Mouse (Mus musculus): ENCODE results near the gene Sirpa. TPM values are rescaled to one million over a fixed set of nuclear protein-coding genes. Genes with fewer than 3 reads are reported as not detected.

The Sirpa gene
- total and polyA plus RNA-seq, 3 experiments: 20.4 to 30.6 (median 27.1) TPM

GRCm38 (mm10) chr2:129654233-129654950, 61.8 kb downstream of the Sirpa start:
- Histone ChIP-seq H3K36me3 (replicated peaks in 1 of 2; ENCODE audit: control insufficient read depth in 1 of 2, insufficient read depth in 1 of 2, low read length in 1 of 2) (no peaks in the 10 kb centered on the region), H3K27ac (ENCODE audit: insufficient read depth, low read depth) (no peak overlapping the region), H3K9ac (ENCODE audit: insufficient read depth, low read depth) (no peak overlapping the region), H3K4me1 (ENCODE audit: control insufficient read depth in 1 of 2, insufficient read depth in 2 of 2) (peaks cover 5 to 8% of the 10 kb centered on the region in 2 experiments), H3K27me3 (replicated peaks) (no peaks in the 10 kb centered on the region), H3K4me2 (ENCODE audit: insufficient read depth, low read depth, poor library complexity, severe bottlenecking) (no peak overlapping the region), H3K79me2 (replicated peaks; ENCODE audit: control insufficient read depth, extremely low read depth, insufficient read depth, poor library complexity, severe bottlenecking) (no peaks in the 10 kb centered on the region), H3K9me3 (replicated peaks; ENCODE audit: low read length) (peaks cover 5% of the 10 kb centered on the region), H3K4me3 (replicated peaks in 1 of 3; ENCODE audit: low read depth in 2 of 3, low read length in 2 of 3, poor library complexity in 1 of 3) (no peak overlapping the region)
- no peak for DNase-seq (ENCODE audit: extremely low read depth)
- in situ Hi-C loops (cut with MboI; ENCODE audit: low pct_ligation_motif_present, low pct_unique_long_range_greater_than_20kb, low sequenced_read_pairs) (no loop called here), dilution Hi-C loops (cut with MboI; ENCODE audit: extremely low pct_ligation_motif_present, extremely low pct_unique_long_range_greater_than_20kb, low sequenced_read_pairs) (no loop called here)
- TF ChIP-seq MAX (IDR thresholded peaks at IDR 0.05; ENCODE audit: low read length) (no peak), ETS1 (conservative IDR thresholded peaks at IDR 0.05; ENCODE audit: low read depth, low read length) (no peak), ELF1 (IDR thresholded peaks at IDR 0.05; ENCODE audit: low read depth, low read length) (no peak), HCFC1 (IDR thresholded peaks at IDR 0.05; ENCODE audit: low read depth, low read length) (no peak), TCF12 (IDR thresholded peaks at IDR 0.05; ENCODE audit: low read depth, low read length) (no peak), RAD21 (IDR thresholded peaks at IDR 0.05; ENCODE audit: low read depth, low read length) (no peak), USF1 (IDR thresholded peaks at IDR 0.05; ENCODE audit: low read depth, low read length) (no peak), MAFK (IDR thresholded peaks at IDR 0.05; ENCODE audit: insufficient replicate concordance, low read length) (no peak), SMC3 (IDR thresholded peaks at IDR 0.05; ENCODE audit: low read depth, low read length) (no peak), TBP (conservative IDR thresholded peaks at IDR 0.05; ENCODE audit: low read depth, low read length) (no peak), POLR2AphosphoS2 (IDR thresholded peaks at IDR 0.05; ENCODE audit: low read depth, low read length) (no peak), CHD1 (IDR thresholded peaks at IDR 0.05; ENCODE audit: low read depth, low read length) (no peak), JUND (conservative IDR thresholded peaks at IDR 0.05; ENCODE audit: low read depth, low read length) (no peak), ZKSCAN1 (IDR thresholded peaks at IDR 0.05; ENCODE audit: borderline replicate concordance, low read depth, low read length) (no peak), CTCF (conservative IDR thresholded peaks at IDR 0.05 in 1 of 2, IDR thresholded peaks at IDR 0.05 in 1 of 2; ENCODE audit: low read depth in 2 of 2, low read length in 2 of 2) (no peak), GABPA (IDR thresholded peaks at IDR 0.05; ENCODE audit: insufficient replicate concordance, low read depth, low read length) (no peak)

GRCm38 (mm10) chr2:129655033-129655432, 62.4 kb downstream of the Sirpa start:
- DNase-seq (ENCODE audit: extremely low read depth): no peak

More at GRCm38 (mm10) chr2:129655033-129655432, 62.4 kb downstream of the Sirpa start:
- Histone ChIP-seq H3K27ac (ENCODE audit: insufficient read depth, low read depth) (no peak overlapping the region), H3K9ac (ENCODE audit: insufficient read depth, low read depth) (no peak overlapping the region), H3K9me3 (replicated peaks; ENCODE audit: low read length) (peaks cover 5% of the 10 kb centered on the region), H3K4me3 (replicated peaks in 1 of 3; ENCODE audit: low read depth in 2 of 3, low read length in 2 of 3, poor library complexity in 1 of 3) (no peak overlapping the region), H3K4me1 (ENCODE audit: control insufficient read depth in 1 of 2, insufficient read depth in 2 of 2) (peaks cover 5 to 8% of the 10 kb centered on the region in 2 experiments), H3K4me2 (ENCODE audit: insufficient read depth, low read depth, poor library complexity, severe bottlenecking) (no peak overlapping the region), H3K27me3 (replicated peaks) (no peaks in the 10 kb centered on the region), H3K79me2 (replicated peaks; ENCODE audit: control insufficient read depth, extremely low read depth, insufficient read depth, poor library complexity, severe bottlenecking) (no peaks in the 10 kb centered on the region), H3K36me3 (replicated peaks in 1 of 2; ENCODE audit: control insufficient read depth in 1 of 2, insufficient read depth in 1 of 2, low read length in 1 of 2) (no peaks in the 10 kb centered on the region)
- no peak for TF ChIP-seq ELF1 (IDR thresholded peaks at IDR 0.05; ENCODE audit: low read depth, low read length)
- no peak for TF ChIP-seq MAX (IDR thresholded peaks at IDR 0.05; ENCODE audit: low read length)
- no peak for TF ChIP-seq CHD1 (IDR thresholded peaks at IDR 0.05; ENCODE audit: low read depth, low read length)
- TF ChIP-seq ZMIZ1 (IDR thresholded peaks at IDR 0.05; ENCODE audit: low read depth, low read length): no peak
- no peak for TF ChIP-seq ETS1 (conservative IDR thresholded peaks at IDR 0.05; ENCODE audit: low read depth, low read length)
- no peak for TF ChIP-seq CTCF (conservative IDR thresholded peaks at IDR 0.05 in 1 of 2, IDR thresholded peaks at IDR 0.05 in 1 of 2; ENCODE audit: low read depth in 2 of 2, low read length in 2 of 2)
- no peak for TF ChIP-seq HCFC1 (IDR thresholded peaks at IDR 0.05; ENCODE audit: low read depth, low read length)
- no peak for TF ChIP-seq E2F4 (IDR thresholded peaks at IDR 0.05; ENCODE audit: insufficient replicate concordance, low read depth, low read length)
- no peak for TF ChIP-seq TBP (conservative IDR thresholded peaks at IDR 0.05; ENCODE audit: low read depth, low read length)
- TF ChIP-seq PAX5 (IDR thresholded peaks at IDR 0.05; ENCODE audit: low read length): no peak
- TF ChIP-seq JUN (IDR thresholded peaks at IDR 0.05; ENCODE audit: insufficient read depth, low read depth, low read length): no peak
- in situ Hi-C loops (cut with MboI; ENCODE audit: low pct_ligation_motif_present, low pct_unique_long_range_greater_than_20kb, low sequenced_read_pairs): no loop called here
- dilution Hi-C loops (cut with MboI; ENCODE audit: extremely low pct_ligation_motif_present, extremely low pct_unique_long_range_greater_than_20kb, low sequenced_read_pairs): no loop called here
